Mouse (Mus musculus) frontal cortex, postnatal 10 days (tissue): ENCODE results near the gene Zfp955a.
"Not testable (repeated sequence)": the region's sequence is repeated elsewhere in the genome, so short reads cannot be mapped to it uniquely, and the experiment has no call there.

Experiments used
- DNase-seq, 2 experiments: peaks; one replicate each; pipeline ENCODE4 v3.0.0; 2022; ENCODE audit warnings: low spot score in 2 of 2, mixed read lengths in 1 of 2

Gene Zfp955a

GRCm38 (mm10) chr17:33254530-33255318 is at the start of gene Zfp955a:
TSS of gene Zfp955a (minus strand) at chr17:33255145.
- not testable (repeated sequence) for DNase-seq

DNA sequence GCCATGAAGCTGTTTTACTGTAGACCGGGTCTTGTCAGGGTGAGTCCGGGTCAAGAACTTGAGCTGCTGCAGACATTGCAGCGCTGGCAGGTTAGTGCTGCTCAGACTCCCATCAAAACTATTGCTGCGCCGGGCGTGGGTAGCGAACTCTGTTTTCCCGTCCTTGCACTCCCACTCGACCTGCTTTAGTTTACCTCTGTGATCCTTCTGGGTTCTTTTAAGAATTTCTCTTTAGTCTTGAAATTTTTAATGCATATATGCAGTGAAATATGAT is 34.9 kb upstream of the Zfp955a start:
- not testable (repeated sequence) for DNase-seq

DNA sequence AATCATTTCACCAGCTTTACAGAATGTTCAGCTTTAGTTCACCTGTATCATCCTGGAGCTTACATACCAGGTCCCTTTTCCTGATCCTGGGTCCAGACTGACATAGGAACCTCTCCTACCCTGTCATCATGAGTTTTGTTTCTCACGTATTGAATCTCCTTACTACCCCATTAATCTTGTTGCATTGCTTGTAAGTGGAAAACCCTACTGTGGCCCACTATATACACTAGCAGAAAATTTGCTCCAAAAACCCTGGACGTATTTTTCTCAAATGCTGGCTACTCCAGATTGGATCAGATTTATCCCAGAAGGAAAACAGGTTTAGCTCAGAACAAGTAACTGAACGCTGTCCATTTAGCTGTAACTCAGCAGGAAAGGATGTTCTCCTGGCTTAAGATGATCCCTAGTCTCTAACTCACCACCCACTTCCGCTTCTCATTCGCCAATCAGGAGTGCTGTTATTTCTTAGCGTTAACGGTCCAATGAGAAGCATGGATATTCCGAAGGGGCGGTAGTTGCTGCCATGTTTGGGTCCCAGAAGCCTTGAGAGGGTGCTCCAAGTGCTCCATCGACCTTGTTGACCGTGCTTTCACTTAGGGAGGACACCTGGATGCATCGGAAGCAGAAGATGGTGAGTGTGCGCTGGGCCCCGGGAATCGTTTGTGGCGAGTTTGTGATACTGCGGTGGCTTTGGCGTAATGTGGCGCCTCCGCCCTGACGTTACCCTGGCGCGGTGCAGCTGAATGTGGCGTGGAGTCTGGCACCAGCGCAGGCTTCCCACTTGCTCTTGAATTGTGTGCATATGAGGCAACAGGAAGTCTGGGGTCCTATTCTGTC is 34.3 kb upstream of the Zfp955a start, which contains the start of gene Zfp955b:
Zfp955b (plus strand) TSS at position 506 of the 837 bp plus-strand sequence.
- DNase-seq = not testable (repeated sequence)

GRCm38 (mm10) chr17:33268907-33269306 is 14.0 kb upstream of the Zfp955a start:
- no peak for DNase-seq

GRCm38 (mm10) chr17:33264376-33264775 is 9.4 kb upstream of the Zfp955a start, which contains the start of gene Olfr63:
TSS of gene Olfr63 (plus strand) at chr17:33264676.
- DNase-seq = no peak

- DNase-seq = not testable (repeated sequence)
These were observed 343 bp upstream of the Zfp955a start for GRCm38 (mm10) chr17:33255319-33255657.

DNA sequence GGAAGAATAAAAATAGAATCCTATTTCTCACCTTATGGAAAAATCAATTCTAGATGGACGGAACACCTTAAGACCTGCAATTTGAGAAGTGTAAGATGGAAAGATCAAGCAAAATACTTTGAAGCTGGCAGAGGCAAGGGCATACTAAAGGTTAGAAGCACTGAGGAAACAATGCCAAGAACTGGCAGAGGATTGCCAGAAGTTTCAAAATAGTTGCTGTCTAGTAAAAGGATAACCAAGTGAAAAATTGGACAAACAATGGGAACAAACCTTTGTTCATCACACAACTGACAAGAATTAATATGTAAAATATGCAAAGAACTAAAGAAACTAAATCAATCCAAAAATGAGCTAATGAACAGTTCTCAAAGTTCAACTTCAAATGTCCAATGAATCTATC is 18.3 kb downstream of the Zfp955a start:
- DNase-seq = not testable (repeated sequence)

GRCm38 (mm10) chr17:33221590-33221989 is 33.4 kb downstream of the Zfp955a start, which contains the start of gene Olfr1564:
TSS of gene Olfr1564 (minus strand) at chr17:33221690.
- no peak for DNase-seq

- not testable (repeated sequence) for DNase-seq
These were observed 63.9 kb downstream of the Zfp955a start, which contains the start of gene Olfr239 for GRCm38 (mm10) chr17:33191002-33191401. TSS of gene Olfr239 (plus strand) at chr17:33191302.
